Mouse (Mus musculus) kidney, postnatal 0 days (tissue): ENCODE measurements at regions not wholly inside any gene's neighbourhood (a gene's known extent, or its start where the extent isn't known, plus 50 kb on each side); places are given as distances from the start of the nearest gene placed in this dataset.
A peak's percentile ranks its signal among the peaks of the same experiment; 100 is the strongest.

Source experiments
- ATAC-seq: fragments of 200-750 bp; cut with Nextera tagmentation; replicated peaks from 2 replicates; pipeline ENCODE4 v1.8.0; 2017; ENCODE audit warnings: low read depth, moderate number of reproducible peaks, moderate TSS enrichment, moderate library complexity; ENCODE audit not compliant: low FRiP score
- DNase-seq: peaks from one replicate; pipeline ENCODE4 v3.0.0-alpha.2; 2016; ENCODE audit warnings: low spot score
- H3K27ac ChIP-seq: fragments of 300-500 bp; sonication (generic); 2 replicates; pipeline ENCODE4 v1.5.1; 2014; ENCODE audit warnings: mild to moderate bottlenecking
- H3K27me3 ChIP-seq: fragments of 300-500 bp; sonication (generic); 2 replicates; pipeline ENCODE4 v1.6.1; 2014; ENCODE audit warnings: low read length, mixed read lengths; ENCODE audit not compliant: insufficient read depth
- H3K36me3 ChIP-seq: fragments of 300-500 bp; sonication (generic); 2 replicates; pipeline ENCODE4 v1.6.1; 2014; ENCODE audit warnings: low read length, mixed read lengths; ENCODE audit not compliant: insufficient read depth
- H3K4me1 ChIP-seq: fragments of 300-500 bp; sonication (generic); replicated peaks from 2 replicates; pipeline ENCODE4 v1.6.1; 2014; ENCODE audit warnings: antibody characterized with exemption, low read length, mixed read lengths; ENCODE audit not compliant: insufficient read depth
- H3K4me2 ChIP-seq: fragments of 300-500 bp; sonication (generic); 2 replicates; pipeline ENCODE4 v1.6.1; 2014; ENCODE audit warnings: mild to moderate bottlenecking, low read length, moderate library complexity, mixed read lengths
- H3K4me3 ChIP-seq: fragments of 300-500 bp; sonication (generic); replicated peaks from 2 replicates; pipeline ENCODE4 v1.5.1; 2014; ENCODE audit warnings: low read depth, low read length
- H3K9ac ChIP-seq: fragments of 300-500 bp; sonication (generic); 2 replicates; pipeline ENCODE4 v1.6.1; 2014; ENCODE audit warnings: low read depth, low read length
- H3K9me3 ChIP-seq: fragments of 300-500 bp; sonication (generic); replicated peaks from 2 replicates; pipeline ENCODE4 v1.6.1; 2016; ENCODE audit warnings: low read length, inconsistent platforms, mixed read lengths
- CTCF ChIP-seq: IDR thresholded peaks from 2 replicates; pipeline ENCODE4 v1.5.1; 2016; ENCODE audit warnings: antibody characterized with exemption, low read depth, mild to moderate bottlenecking, moderate library complexity
- WGBS: fragments of 180-500 bp; shearing (Covaris S2); extraction: QIAGEN DNeasy Blood & Tissue Kit; methylation state at CpG from one replicate; pipeline ENCODE4 v1.1.7; 2014; 5-methylcytosine and 5-hydroxymethylcytosine counted together

- H3K4me2 ChIP-seq: no peak overlapping the region
- 66% methylated on average over 4 of the region's 4 CpGs for WGBS
- no peaks in the 10 kb centered on the region for H3K4me1 ChIP-seq
- H3K27ac ChIP-seq: no peak overlapping the region
- no peaks in the 10 kb centered on the region for H3K9me3 ChIP-seq
- DNase-seq: no peak
- no peak overlapping the region for H3K9ac ChIP-seq
- no peaks in the 10 kb centered on the region for H3K27me3 ChIP-seq
- H3K36me3 ChIP-seq: no peaks in the 10 kb centered on the region
- ATAC-seq: no peak
- H3K4me3 ChIP-seq: no peak overlapping the region
- TF ChIP-seq CTCF: no peak
Measured at GRCm38 (mm10) chr15:42311166-42311565, 2177.0 kb downstream of the 9330182O14Rik start.

- Histone ChIP-seq H3K9ac (no peak overlapping the region), H3K4me1 (no peaks in the 10 kb centered on the region), H3K27ac (no peak overlapping the region), H3K9me3 (no peaks in the 10 kb centered on the region), H3K27me3 (no peaks in the 10 kb centered on the region), H3K36me3 (no peaks in the 10 kb centered on the region), H3K4me3 (no peak overlapping the region), H3K4me2 (no peak overlapping the region)
- no peak for TF ChIP-seq CTCF
- WGBS: 81% methylated on average over 1 of the region's 1 CpGs
- DNase-seq (no peak), ATAC-seq (no peak)
Measured at GRCm38 (mm10) chr15:42320349-42320748, 2186.2 kb downstream of the 9330182O14Rik start.

GRCm38 (mm10) chr15:42322940-42323339 lies 2188.8 kb downstream of the 9330182O14Rik start:
- DNase-seq: no peak
- no peak for ATAC-seq

GRCm38 (mm10) chr15:42325221-42325620 lies 2191.1 kb downstream of the 9330182O14Rik start:
- ATAC-seq (no peak), DNase-seq (no peak)
- H3K4me2 ChIP-seq: no peak overlapping the region
- H3K9ac ChIP-seq: no peak overlapping the region
- no peak for TF ChIP-seq CTCF
- H3K27me3 ChIP-seq: no peaks in the 10 kb centered on the region
- no peak overlapping the region for H3K4me3 ChIP-seq
- 77% methylated on average over 4 of the region's 4 CpGs for WGBS
- no peaks in the 10 kb centered on the region for H3K9me3 ChIP-seq
- no peaks in the 10 kb centered on the region for H3K4me1 ChIP-seq
- H3K27ac ChIP-seq: no peak overlapping the region
- no peaks in the 10 kb centered on the region for H3K36me3 ChIP-seq

More at GRCm38 (mm10) chr15:42322940-42323339, 2188.8 kb downstream of the 9330182O14Rik start:
- Histone ChIP-seq H3K4me2 (no peak overlapping the region), H3K4me3 (no peak overlapping the region), H3K9me3 (no peaks in the 10 kb centered on the region), H3K36me3 (no peaks in the 10 kb centered on the region), H3K9ac (no peak overlapping the region), H3K4me1 (no peaks in the 10 kb centered on the region), H3K27me3 (no peaks in the 10 kb centered on the region), H3K27ac (no peak overlapping the region)
- TF ChIP-seq CTCF: no peak
- 77% methylated on average over 1 of the region's 1 CpGs for WGBS

GRCm38 (mm10) chr15:42328535-42328934 lies 2194.4 kb downstream of the 9330182O14Rik start:
- H3K9me3 ChIP-seq: no peaks in the 10 kb centered on the region
- no peaks in the 10 kb centered on the region for H3K36me3 ChIP-seq
- ATAC-seq (no peak), DNase-seq (no peak)
- H3K4me1 ChIP-seq: no peaks in the 10 kb centered on the region
- TF ChIP-seq CTCF: no peak
- H3K4me2 ChIP-seq: no peak overlapping the region
- no peak overlapping the region for H3K4me3 ChIP-seq
- WGBS: 72% methylated on average over 6 of the region's 6 CpGs
- no peak overlapping the region for H3K9ac ChIP-seq
- H3K27me3 ChIP-seq: no peaks in the 10 kb centered on the region
- no peak overlapping the region for H3K27ac ChIP-seq

GRCm38 (mm10) chr15:42329742-42330141 lies 2195.6 kb downstream of the 9330182O14Rik start:
- Histone ChIP-seq H3K4me2 (no peak overlapping the region), H3K4me3 (no peak overlapping the region), H3K9ac (no peak overlapping the region), H3K27ac (no peak overlapping the region), H3K4me1 (no peaks in the 10 kb centered on the region), H3K9me3 (no peaks in the 10 kb centered on the region), H3K36me3 (no peaks in the 10 kb centered on the region), H3K27me3 (no peaks in the 10 kb centered on the region)
- WGBS: 57% methylated on average over 4 of the region's 4 CpGs
- no peak for TF ChIP-seq CTCF
- ATAC-seq (no peak), DNase-seq (peak; percentile 40)

- no peak overlapping the region for H3K27ac ChIP-seq
- H3K4me2 ChIP-seq: no peak overlapping the region
- no peaks in the 10 kb centered on the region for H3K9me3 ChIP-seq
- no peak for TF ChIP-seq CTCF
- no peaks in the 10 kb centered on the region for H3K4me1 ChIP-seq
- no peaks in the 10 kb centered on the region for H3K27me3 ChIP-seq
- WGBS: 87% methylated on average over 6 of the region's 6 CpGs
- H3K9ac ChIP-seq: no peak overlapping the region
- H3K4me3 ChIP-seq: no peak overlapping the region
- ATAC-seq: no peak
- DNase-seq: no peak
- no peaks in the 10 kb centered on the region for H3K36me3 ChIP-seq
Measured at GRCm38 (mm10) chr15:42333642-42334041, 2199.5 kb downstream of the 9330182O14Rik start.
